Mouse (Mus musculus): ENCODE measurements around the gene Wfdc11.

The Wfdc11 gene

DNA sequence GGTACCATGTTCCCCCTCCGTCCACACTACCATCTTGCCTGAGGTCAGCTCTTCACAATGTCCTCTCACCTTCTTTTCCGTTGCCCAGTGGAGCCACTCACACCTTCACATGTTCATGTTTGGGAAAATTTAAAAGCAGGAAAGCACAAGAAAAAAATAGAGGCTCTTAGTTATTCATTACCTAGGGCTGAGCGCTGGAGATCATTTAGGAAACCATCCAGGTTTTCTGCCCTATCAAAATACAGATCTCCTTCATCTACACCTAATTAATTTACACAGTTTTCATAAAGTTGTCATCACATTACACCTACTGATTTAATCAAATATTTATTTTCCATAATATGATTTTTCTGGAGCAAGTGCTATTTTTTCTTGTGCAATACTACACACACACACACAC lies 35.2 kb downstream of the Wfdc11 start, which contains the start of gene Wfdc16:
Gene Wfdc16, minus strand, starts transcription at position 101 of the 400 bp plus-strand sequence.
- DNase-seq (ENCODE audit: low spot score in 2 of 2), result no peak

DNA sequence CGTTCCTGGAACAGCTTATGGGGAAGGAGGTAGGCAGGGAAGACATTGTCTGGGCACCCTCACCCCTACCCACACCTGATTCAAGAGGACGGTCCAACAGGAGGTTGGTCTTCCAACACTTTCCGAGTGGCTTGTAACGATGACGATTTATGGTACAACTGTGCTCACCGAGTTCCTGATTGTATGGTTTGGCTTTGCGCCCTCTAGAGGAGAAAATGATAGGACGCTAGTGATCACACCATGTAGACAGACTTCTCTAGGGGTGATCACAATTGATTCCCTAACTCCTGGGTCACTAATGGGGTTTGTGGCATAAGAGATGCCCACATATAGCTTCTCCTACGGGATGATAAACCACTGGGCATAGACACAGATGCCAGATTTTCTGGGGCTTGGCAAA lies 38.6 kb downstream of the Wfdc11 start:
- DNase-seq (ENCODE audit: low spot score in 2 of 2), result no peak

DNA sequence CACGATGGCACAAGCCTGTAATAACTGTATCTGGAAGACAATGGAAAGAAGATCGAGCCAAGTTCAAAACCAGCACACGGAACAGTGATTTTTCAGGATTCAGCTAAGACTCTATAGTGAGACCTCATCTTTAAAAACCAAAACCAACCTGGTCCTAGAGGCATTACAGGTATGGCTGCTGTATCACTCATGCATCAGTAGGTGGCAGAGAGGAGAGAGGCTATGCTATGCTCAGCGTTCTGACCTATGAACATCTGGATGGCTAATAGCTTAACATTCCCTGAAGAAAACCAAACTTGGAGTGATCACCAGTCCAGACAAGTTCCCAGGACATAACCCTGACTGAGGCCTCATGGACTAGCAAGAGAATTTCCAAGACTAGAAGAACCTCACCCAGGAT lies 52.1 kb downstream of the Wfdc11 start:
- DNase-seq (ENCODE audit: low spot score in 2 of 2), result no peak

DNA sequence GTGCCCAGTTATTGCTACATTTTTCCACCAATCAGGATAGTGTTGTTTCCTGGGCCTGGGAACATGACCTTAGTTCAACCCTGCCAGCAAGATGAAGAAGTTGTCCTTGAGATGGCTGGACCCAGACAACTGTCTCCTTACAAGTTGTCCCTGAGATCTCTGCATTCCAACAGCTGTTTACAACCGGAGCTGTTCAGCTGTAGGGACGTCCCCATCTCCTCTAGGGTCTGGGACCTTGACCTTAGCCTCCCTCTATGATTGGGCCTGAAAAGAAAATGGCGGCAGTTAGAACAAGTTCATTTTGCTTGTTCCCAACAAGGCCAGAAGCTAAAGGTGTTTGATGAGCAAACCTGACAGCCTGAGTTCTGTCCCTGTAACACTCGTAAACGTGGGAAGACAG lies 54.8 kb downstream of the Wfdc11 start:
- DNase-seq (ENCODE audit: low spot score in 2 of 2), result no peak

DNA sequence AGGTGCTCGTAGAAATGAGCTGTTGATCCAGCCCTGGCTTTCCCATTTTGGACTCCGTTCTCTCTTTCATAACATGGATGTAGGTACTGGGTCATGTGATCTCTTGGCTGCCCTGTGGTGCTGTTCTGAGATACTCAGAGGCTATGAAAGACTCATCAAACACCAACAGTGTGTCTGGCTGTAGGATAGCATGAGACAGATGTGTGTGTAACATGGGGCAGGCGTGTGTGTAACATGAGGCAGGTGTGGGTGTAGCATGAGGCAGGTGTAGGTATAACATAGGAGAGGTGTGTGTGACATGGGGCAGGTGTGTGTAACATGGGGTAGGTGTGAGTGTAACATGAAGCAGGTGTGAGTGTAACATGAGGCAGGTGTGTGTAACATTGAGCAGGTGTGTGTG lies 58.5 kb downstream of the Wfdc11 start:
- peak in 1 of 2 experiments; percentile 36 for DNase-seq (ENCODE audit: low spot score in 2 of 2)

DNA sequence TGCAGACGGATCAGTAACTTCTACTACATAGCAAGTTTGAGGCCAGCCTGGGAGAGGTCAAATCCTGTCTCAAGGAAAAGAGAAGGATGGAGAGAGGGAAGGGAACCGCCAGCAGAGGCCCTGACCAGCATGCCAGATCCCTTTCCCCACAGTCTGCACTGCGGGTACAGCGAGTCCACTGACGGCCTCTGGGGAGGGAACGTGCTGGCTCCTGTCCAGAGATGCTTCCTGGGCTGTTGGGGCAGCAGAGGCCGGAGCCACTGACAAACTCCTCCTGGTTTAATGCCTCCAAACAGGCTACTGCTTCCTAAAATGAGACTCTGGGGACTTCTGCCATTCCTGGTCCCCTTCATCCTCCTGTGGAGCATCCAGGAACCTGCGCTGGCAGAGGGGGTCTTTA lies 60.4 kb downstream of the Wfdc11 start, which contains the start of the genes Wfdc6b and Wfdc8:
Gene Wfdc6b, plus strand, starts transcription at position 52 of the 400 bp plus-strand sequence.
Gene Wfdc8, minus strand, starts transcription at position 156 of the 400 bp plus-strand sequence.
- DNase-seq (ENCODE audit: low spot score in 2 of 2), result peak; percentile 65 to 71

All from urinary bladder, postnatal 4 days (tissue).